Mouse (Mus musculus) macrophage (primary cell): ENCODE results near the gene Dennd6b. TPM values are rescaled to one million over a fixed set of nuclear protein-coding genes. Genes with fewer than 3 reads are reported as not detected.
A peak's percentile ranks its signal among the peaks of the same experiment; 100 is the strongest.

Experiments
- H3K27ac ChIP-seq: fragments of 350-480 bp; formaldehyde crosslinking; 2 replicates; pipeline ENCODE4 v1.9.0; 2021
- H3K36me3 ChIP-seq: fragments of 350-480 bp; formaldehyde crosslinking; 2 replicates; pipeline ENCODE4 v1.9.0; 2021; ENCODE audit errors: inconsistent target
- H3K4me3 ChIP-seq: fragments of 350-480 bp; formaldehyde crosslinking; 2 replicates; pipeline ENCODE4 v1.9.0; 2021; ENCODE audit errors: inconsistent target
- H3K79me2 ChIP-seq: fragments of 350-480 bp; formaldehyde crosslinking; 2 replicates; pipeline ENCODE4 v1.9.0; 2021; ENCODE audit errors: inconsistent target
- WGBS: methylation state at CpG from one replicate; pipeline ENCODE4 v1.1.7; 2026; ENCODE audit warnings: inconsistent platforms; ENCODE audit not compliant: missing documents; 5-methylcytosine and 5-hydroxymethylcytosine counted together
- polyA plus RNA-seq: library from polyadenylated mRNA; stranded (reverse); fragments of 250-400 nt; gene quantifications from 3 replicates; pipeline ENCODE4 v1.2.4, GENCODE M21; 2018; ENCODE audit warnings: inconsistent platforms

Dennd6b gene
- polyA plus RNA-seq, 1 experiment from 2014 or later: 0.80 TPM

DNA sequence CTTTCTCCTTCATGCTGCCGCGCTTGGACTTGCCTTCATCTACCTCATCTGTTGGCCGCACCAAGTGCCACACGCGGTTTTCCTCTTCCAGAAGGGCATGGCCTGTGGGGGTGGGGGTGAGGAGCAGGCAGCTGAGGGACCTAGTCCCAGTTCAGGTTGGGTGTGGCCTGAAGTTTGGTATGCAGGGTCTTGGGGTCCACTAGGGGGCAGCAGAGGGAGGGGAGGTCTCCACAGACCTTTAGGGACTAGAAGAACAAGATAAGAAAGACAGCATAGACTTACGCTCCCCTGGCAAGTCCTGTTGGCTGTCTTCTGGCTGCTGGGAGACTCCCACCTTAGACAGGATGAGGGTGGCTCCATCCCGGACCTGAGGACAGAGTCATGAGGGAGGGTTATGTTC is 38.3 kb downstream of the Dennd6b start:
- peaks cover 91% of the 10 kb centered on the region for H3K36me3 ChIP-seq
- no peak overlapping the region for H3K4me3 ChIP-seq
- WGBS: 76% methylated on average over 5 of the region's 7 CpGs
- no peaks in the 10 kb centered on the region for H3K79me2 ChIP-seq
- no peak overlapping the region for H3K27ac ChIP-seq

DNA sequence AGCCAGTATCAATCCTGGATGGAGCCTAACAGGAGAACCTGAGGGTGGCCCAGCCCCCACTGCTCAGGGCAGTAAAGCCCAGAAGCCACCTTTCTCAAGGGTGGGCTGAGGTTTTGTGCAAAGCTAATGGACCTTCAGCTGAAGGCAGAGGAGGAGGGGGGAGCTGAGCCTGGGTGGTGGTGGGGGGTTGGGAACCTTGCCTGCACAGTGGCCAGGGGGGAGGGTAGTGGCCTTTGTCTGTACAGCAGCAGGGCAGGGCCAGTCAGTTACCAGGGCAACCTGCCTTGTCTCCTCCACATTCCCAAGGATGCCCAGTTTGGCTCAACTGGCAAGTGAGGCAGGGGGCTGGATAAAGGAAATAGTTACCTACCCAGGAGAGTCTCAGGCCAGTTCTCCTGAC is 44.0 kb downstream of the Dennd6b start:
- Histone ChIP-seq H3K27ac (no peak overlapping the region), H3K4me3 (no peak overlapping the region), H3K79me2 (no peaks in the 10 kb centered on the region)

DNA sequence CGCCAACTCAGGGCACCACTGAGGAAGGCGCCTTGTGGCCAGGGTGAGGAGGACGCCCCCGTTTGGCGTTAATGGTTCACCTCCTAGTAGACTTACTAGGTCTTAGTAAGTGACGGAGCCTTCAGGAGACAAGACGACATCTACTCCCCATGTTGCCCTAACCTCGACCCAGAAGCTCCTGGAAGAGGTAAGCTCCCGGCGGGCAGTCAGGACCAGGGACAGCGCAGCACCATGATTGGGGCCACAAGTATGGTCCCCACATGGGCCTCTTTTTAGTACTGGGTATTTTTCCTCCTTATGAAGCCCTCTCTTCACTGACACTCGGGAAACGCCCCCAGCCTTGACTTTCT is 46.3 kb downstream of the Dennd6b start:
- Histone ChIP-seq H3K79me2 (no peaks in the 10 kb centered on the region), H3K4me3 (no peak overlapping the region; the same call in 1 of the 2 replicates), H3K36me3 (peaks cover 12% of the 10 kb centered on the region), H3K27ac (no peak overlapping the region)
- WGBS: 19% methylated on average over 13 of the region's 13 CpGs

More for the DNA sequence above, 44.0 kb downstream of the Dennd6b start:
- H3K36me3 ChIP-seq: peaks cover 35% of the 10 kb centered on the region

DNA sequence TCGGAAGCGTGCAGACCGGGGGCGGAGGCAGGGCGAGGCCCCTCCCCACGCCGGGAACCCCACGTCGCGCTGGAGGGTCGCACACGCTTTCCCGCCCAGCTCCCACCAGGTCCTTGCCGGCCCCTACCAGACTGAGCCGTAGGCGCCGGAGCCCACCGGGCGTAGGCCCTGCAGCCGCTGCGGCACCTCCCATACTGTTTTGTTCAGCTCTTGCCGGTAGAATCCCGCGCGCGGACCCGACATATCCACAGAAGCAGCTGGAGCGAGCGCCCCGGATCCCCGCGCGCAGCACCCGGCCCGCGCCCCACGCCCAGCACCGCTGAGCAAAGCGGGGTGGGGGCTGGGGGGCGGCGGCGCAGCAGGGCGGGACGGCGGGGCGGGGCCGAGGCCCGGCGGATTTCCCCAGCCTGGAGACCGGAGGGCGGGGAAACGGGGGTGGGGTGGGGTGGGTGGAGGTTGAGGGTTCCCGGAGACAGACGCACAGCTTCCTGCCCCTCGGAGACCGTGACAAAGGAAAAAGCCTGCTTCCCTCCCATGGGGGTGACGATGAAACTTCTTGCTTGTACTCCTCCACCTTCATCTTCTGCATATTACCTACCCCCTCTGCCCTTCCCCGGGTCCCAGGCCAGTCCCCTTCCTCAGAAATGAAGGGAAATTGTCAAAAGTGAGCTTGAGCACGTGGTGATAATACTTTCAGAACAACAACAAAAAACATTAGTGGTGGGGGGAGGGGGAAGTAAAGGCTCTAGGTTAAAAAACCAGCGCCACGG is 46.8 kb downstream of the Dennd6b start, which contains the start of gene Mapk11:
Gene Mapk11, minus strand, starts transcription at position 358 of the 770 bp plus-strand sequence.
- Histone ChIP-seq H3K79me2 (no peaks in the 10 kb centered on the region), H3K27ac (no peak within 1 kb of the TSS), H3K4me3 (peak within 1 kb of the TSS; percentile 17), H3K36me3 (peaks cover 7% of the 10 kb centered on the region; the same call in 1 of the 2 replicates)
- WGBS: 1% methylated on average over 61 of the region's 61 CpGs

DNA sequence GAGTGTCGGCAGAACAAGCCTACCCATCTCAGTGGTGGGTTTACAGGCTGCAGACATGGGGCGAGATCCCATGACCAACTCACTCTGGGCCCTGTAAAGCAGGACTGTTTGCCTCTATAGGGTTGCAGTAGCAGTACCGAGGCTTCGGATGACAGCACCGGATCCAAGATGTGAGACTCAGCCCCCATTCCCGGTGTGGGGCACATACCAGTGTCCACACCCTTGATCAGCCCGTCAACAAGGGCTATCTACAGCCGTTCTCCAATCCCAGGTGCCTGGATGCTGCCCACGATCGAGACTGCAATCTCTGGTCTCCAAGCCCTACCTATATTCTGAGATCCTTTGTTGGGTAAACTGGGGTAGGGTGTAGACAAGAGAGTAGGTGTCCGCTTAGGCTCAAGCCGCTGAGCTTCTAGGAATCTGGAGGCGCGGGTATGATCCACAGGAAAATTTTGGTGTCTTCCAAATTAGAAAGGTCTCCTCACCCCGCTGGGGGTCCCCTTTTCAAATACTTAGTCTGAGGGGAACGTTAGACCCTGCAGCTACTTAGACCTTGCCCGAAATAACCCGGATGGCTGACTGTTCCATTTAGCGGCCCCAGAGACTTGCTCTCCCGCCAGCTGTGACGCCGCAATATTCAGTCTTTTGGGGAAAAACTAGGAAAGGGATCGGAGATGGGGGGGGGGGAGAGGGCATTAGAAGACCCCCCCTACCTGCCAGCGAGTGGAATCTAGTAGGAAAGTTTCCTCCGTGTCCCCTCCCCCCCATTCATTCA is 47.6 kb downstream of the Dennd6b start:
- Histone ChIP-seq H3K36me3 (no peaks in the 10 kb centered on the region), H3K27ac (no peak overlapping the region), H3K79me2 (no peaks in the 10 kb centered on the region), H3K4me3 (peak overlapping the region; percentile 17)
- WGBS: 21% methylated on average over 24 of the region's 25 CpGs

DNA sequence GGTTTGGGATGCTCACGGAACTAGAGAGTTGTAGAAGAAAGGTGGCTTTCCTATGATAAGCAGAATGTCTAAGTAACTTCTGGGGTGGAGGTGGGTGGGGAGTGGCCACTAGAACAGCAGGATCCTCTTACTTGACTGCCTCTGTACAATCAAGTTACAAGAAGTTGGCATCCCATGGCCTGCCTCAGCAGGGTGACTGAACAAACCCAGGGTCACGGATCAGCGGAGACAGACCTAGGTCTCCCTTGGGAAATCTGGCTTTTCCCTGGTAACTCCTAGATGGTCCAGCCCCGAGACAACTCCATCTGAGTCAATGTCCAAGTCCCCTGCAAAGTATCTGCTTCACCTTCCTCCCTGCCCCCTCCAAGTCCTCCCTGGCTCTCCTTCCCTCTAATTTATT is 48.4 kb downstream of the Dennd6b start:
- Histone ChIP-seq H3K79me2 (no peaks in the 10 kb centered on the region), H3K36me3 (no peaks in the 10 kb centered on the region), H3K4me3 (no peak overlapping the region), H3K27ac (no peak overlapping the region)
- WGBS: 73% methylated on average over 4 of the region's 4 CpGs

DNA sequence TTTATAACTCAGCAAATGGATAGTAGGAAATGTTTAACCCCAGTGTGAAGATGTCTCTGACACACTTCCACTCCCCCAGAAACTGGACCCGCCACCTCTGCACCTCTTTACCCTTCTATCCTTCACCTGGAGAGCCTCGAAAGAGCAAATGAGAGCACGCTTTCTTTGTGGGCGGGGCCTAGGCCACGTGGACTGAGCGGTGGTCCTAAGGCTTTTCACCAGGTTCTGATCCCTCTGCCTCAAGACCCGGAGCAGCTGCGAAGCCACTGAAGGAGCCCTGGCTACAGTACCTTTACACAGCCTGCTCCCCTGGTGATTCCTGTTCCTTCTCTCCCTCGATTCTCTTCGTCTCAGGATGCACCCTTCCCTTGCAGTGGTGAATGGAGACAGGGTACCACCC is 48.8 kb downstream of the Dennd6b start:
- Histone ChIP-seq H3K27ac (no peak overlapping the region), H3K79me2 (no peaks in the 10 kb centered on the region)
- WGBS: 29% methylated on average over 10 of the region's 10 CpGs

DNA sequence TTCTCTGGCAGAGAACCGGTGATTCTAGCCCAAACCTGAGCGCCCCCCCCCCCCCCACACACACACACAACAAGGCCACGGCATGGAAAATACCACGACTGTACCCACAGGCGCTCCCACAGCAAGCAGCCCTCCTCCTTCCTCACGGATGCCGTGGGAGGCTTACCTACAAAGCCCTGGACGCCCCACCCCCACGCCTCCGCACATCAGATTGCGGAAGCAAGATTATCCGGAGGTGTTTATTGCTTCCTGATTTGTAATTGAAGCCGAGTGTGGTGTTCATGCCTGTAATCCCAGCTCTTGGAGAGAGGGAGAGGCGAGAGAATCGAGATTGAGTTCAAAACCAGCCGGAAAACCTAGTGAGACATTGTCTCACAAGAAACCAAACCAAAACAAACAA is 49.3 kb downstream of the Dennd6b start:
- Histone ChIP-seq H3K27ac (no peak overlapping the region), H3K4me3 (no peak overlapping the region), H3K79me2 (no peaks in the 10 kb centered on the region), H3K36me3 (no peaks in the 10 kb centered on the region)
- WGBS: under 1% methylated on average over 14 of the region's 16 CpGs

More for the DNA sequence above, 48.8 kb downstream of the Dennd6b start:
- no peaks in the 10 kb centered on the region for H3K36me3 ChIP-seq
- H3K4me3 ChIP-seq: no peak overlapping the region

DNA sequence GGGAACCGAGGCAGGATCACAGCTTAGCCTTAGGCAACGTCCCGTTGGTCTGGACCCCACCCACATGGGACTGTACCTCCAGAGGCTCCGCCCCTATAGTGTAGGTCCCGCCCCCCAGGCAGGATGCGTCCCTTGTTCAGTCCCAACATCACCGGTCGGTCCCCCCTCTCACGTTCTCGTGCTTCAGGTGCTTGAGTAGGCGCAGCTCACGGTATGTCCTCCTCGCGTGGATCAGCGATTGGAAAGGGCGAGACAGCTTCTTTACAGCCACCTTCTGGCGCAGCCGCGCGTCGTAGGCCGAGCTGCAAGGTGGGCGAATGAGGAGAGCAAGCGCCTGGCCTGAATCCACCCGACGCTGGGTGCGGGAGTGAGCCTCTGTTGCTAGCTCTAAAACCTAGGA is 49.8 kb downstream of the Dennd6b start:
- no peak overlapping the region for H3K4me3 ChIP-seq
- H3K27ac ChIP-seq: no peak overlapping the region
- H3K79me2 ChIP-seq: no peaks in the 10 kb centered on the region
- no peaks in the 10 kb centered on the region for H3K36me3 ChIP-seq
- 4% methylated on average over 27 of the region's 27 CpGs for WGBS

DNA sequence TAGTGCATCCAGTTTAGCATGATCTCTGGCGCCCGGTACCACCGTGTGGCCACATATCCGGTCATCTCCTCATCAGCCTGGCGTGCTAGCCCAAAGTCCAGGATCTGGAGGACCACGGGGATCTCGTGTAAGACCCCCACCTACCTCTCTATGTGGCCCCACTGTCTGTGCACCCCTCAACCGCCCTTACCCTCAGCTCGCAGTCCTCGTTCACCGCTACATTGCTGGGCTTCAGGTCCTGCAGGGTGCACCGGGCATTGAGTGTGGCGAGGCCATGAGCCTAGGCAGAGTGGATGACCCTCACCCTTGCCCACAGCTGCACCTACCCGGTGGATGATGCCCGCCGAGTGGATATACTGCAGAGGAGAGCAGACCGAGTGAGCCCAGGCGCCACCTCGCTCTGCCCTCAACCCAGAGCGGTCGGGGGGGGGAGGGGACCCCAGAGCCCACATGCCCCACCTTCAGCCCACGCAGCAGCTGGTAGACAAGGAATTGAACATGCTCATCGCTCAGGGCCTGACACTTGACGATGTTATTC is 50.4 kb downstream of the Dennd6b start:
- H3K4me3 ChIP-seq: no peak overlapping the region
- WGBS: 89% methylated on average over 23 of the region's 24 CpGs
- no peaks in the 10 kb centered on the region for H3K36me3 ChIP-seq
- H3K79me2 ChIP-seq: no peaks in the 10 kb centered on the region
- H3K27ac ChIP-seq: no peak overlapping the region

DNA sequence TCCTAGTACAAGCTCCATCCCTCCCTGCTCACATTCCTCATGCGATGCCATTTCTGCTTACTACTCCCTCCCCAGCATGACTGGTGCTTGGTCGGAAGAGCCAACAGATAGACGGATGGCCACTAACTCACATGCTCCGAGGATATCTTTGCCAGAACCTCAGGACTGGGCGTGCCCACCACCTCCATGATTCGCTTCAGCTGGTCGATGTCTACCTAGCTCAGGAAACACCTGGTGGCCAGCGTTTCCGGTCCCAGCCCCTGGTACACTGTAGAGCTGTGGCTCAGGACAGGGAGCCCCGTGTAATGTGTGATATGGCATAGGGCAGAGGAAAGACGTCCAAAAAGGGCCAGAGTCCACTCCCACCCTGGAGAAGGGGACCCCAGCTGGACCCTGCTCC is 51.3 kb downstream of the Dennd6b start:
- Histone ChIP-seq H3K36me3 (no peaks in the 10 kb centered on the region), H3K27ac (no peak overlapping the region), H3K79me2 (no peaks in the 10 kb centered on the region), H3K4me3 (no peak overlapping the region)
- 52% methylated on average over 11 of the region's 11 CpGs for WGBS

DNA sequence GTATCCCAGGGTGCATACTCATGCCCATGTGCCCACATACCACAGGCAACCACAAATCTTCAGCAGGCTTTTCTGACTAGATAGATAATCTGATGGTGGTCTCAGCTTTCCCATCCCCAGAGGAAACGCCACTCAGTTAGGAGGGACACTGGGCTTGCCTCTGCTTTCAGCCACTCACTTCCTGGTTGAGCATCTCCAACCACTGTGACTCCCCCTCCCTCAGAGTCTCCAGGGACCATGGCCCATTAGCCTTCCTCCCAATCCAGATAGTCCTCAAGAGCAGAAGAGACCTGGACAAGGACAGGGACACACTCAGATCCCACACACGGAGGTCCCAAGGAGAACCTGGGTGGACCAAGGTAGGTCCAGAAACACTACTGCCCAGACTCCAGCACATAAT is 53.2 kb downstream of the Dennd6b start:
- Histone ChIP-seq H3K27ac (no peak overlapping the region), H3K4me3 (no peak overlapping the region), H3K79me2 (no peaks in the 10 kb centered on the region), H3K36me3 (no peaks in the 10 kb centered on the region)
- WGBS: 63% methylated on average over 2 of the region's 2 CpGs

DNA sequence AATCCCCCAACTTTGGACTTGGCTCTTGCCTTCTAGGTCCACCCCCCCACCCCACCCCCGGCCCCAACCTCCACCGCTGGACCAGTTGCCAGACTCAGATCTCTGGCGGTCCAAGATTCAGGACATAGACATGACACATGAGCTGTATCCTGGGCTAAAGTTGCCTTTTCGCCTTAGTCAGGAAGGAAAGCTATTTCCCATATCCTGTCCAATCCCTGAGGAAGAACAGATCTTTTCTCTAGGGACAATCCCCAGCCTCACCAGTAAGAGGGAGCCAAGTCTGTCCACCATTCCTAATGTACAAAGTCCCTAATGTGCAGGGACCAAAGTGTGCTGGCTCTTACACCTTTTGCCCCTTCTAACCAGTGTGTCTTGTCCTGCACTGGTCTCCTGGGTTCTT is 54.4 kb downstream of the Dennd6b start:
- Histone ChIP-seq H3K27ac (no peak overlapping the region), H3K4me3 (no peak overlapping the region), H3K79me2 (no peaks in the 10 kb centered on the region), H3K36me3 (no peaks in the 10 kb centered on the region)
- WGBS: 54% methylated on average over 4 of the region's 4 CpGs

DNA sequence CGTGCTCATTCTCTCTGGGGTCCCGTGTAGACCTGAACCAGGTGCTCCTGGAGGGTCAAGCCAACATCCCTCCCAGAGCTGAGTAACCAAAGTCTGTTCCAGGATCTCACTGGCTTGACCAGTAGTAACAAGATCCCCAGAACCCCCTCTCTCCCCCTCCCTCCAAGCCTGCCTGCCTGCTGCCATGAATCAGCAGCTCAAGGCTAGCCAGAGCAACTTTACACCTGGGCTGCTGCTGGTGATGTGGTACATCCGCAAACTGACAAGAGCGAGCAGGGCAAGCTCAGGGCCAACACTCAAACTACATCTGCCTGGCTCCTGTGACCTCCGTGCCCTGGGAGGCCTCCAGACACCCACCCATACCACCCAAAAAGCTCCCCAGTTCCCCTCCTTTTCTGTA is 54.9 kb downstream of the Dennd6b start:
- no peak overlapping the region for H3K27ac ChIP-seq
- H3K79me2 ChIP-seq: no peaks in the 10 kb centered on the region
- 24% methylated on average over 5 of the region's 5 CpGs for WGBS
- H3K4me3 ChIP-seq: no peak overlapping the region
- no peaks in the 10 kb centered on the region for H3K36me3 ChIP-seq

DNA sequence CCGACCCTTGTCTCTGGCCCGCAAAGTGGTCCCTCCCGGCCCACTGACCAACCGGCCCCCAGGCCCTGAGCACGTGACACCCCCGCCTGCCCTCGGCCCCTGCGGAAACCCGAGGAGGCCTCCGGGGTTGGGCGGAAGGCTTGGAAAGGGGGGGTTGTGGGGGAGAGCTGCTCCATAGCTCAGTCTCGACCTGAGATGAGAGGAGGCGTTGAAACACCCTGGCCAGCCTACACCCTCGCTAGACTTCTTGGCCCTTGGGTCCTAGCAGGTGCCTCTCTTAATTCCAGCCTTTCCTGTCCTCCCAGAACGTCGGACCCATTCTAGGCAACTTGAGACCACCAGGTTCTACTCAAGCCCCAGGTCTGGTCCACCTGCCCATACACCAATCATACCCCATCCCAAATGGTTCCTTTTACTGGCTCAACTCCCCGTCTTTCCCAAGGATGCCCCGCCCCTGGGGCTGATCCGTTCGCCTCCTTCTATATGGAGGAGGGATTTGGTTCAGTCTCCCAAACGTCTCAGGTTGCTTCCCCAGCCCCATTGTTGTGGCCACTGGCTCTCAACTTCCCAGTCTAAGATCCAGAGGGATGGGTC is 55.5 kb downstream of the Dennd6b start, which contains the start of gene Mapk12:
Gene Mapk12, minus strand, starts transcription at position 45 of the 594 bp plus-strand sequence.
- no peaks in the 10 kb centered on the region for H3K36me3 ChIP-seq
- H3K27ac ChIP-seq: no peak within 1 kb of the TSS
- no peaks in the 10 kb centered on the region for H3K79me2 ChIP-seq
- WGBS: 3% methylated on average over 21 of the region's 21 CpGs
- no peak within 1 kb of the TSS for H3K4me3 ChIP-seq
